Mouse (Mus musculus): ENCODE results near the gene Kif11.

DNA sequence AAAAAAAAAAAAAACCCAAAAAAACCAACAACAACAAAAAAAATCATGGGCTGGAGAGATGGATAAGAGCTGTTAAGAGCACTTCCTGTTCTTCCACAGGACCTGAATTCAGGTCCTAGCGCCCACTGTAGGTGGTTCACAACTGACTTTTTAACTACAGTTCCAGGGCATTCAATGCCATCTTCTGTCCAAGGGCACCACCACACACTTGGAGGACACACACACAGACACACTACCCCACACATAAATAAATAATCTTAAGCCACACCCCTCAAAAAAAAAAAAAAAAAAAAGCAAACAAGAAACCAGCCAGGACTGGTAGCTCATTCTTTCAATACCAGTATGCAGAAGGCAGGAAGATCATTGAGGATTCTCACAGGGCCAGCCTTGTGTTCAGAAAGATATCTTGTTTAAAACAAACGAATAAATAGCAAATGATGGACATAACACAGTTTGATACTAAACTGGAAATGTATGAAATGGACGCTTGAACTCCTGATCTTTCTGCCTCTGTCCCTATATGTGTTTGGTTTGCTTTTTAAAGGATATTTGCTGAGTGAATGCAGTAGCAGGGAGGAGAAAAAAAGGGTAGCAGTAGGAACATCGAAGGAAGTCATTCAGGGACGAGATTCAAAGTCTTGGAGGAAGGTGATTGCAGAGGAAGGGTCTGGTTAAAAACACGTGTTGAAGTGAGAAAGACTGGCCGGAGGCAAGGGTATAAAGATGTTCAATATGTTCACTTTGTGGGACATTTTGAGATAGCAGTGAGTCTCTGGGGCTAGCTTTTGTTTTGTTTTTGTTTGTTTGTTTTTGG, 1.1 kb upstream of the Kif11 start:
- TF ChIP-seq POLR2A (IDR thresholded peaks at IDR 0.05; ENCODE audit: low read depth, low read length) (no peak), CTCF (IDR thresholded peaks at IDR 0.05; ENCODE audit: extremely low read depth, insufficient read length, insufficient replicate concordance, low read depth, low read length) (no peak)

Measured in small intestine, adult 2 months (tissue).